Mouse (Mus musculus) natural killer cell, adult 2 months (primary cell): ENCODE data around the gene Vash2.
"Not testable (repeated sequence)": the region's sequence is repeated elsewhere in the genome, so short reads cannot be mapped to it uniquely, and the experiment has no call there.

Source experiments
- DNase-seq, 2 experiments: peaks; one replicate each; pipeline ENCODE4 v3.0.0; 2022; ENCODE audit warnings: low spot score in 2 of 2

Gene Vash2

GRCm38 (mm10) chr1:190927311-190927710 is 51.8 kb downstream of the Vash2 start:
- no peak for DNase-seq

- not testable (repeated sequence) for DNase-seq
Observed at GRCm38 (mm10) chr1:190924812-190925211, 54.3 kb downstream of the Vash2 start, which contains the start of gene Angel2. Gene Angel2, plus strand, starts transcription at chr1:190925112.

- DNase-seq = no peak
Observed at GRCm38 (mm10) chr1:190919725-190920469, 59.2 kb downstream of the Vash2 start.

GRCm38 (mm10) chr1:190918938-190919337 is 60.2 kb downstream of the Vash2 start:
- DNase-seq = no peak

- DNase-seq = no peak
Observed at GRCm38 (mm10) chr1:190912623-190913022, 66.5 kb downstream of the Vash2 start.

GRCm38 (mm10) chr1:190911415-190912123 is 67.5 kb downstream of the Vash2 start, which contains the start of gene Rps6kc1:
Gene Rps6kc1, minus strand, starts transcription at chr1:190911770.
- DNase-seq = peak; percentile 46 to 50

- no peak for DNase-seq
Observed at GRCm38 (mm10) chr1:190910836-190911235, 68.3 kb downstream of the Vash2 start.

- no peak for DNase-seq
Observed at GRCm38 (mm10) chr1:190904714-190905113, 74.4 kb downstream of the Vash2 start.

- DNase-seq = no peak
Observed at GRCm38 (mm10) chr1:190904136-190904535, 75.0 kb downstream of the Vash2 start.

GRCm38 (mm10) chr1:190901082-190901481 is 78.0 kb downstream of the Vash2 start:
- no peak for DNase-seq

- no peak for DNase-seq
Observed at GRCm38 (mm10) chr1:190898899-190899575, 80.1 kb downstream of the Vash2 start.

GRCm38 (mm10) chr1:190898186-190898585 is 80.9 kb downstream of the Vash2 start:
- DNase-seq = no peak
